Mouse (Mus musculus): Measurements from ENCODE around the gene Enpp6. TPM values are rescaled to one million over a fixed set of nuclear protein-coding genes. Genes with fewer than 3 reads are reported as not detected.
A peak's percentile ranks its signal among the peaks of the same experiment; 100 is the strongest.
"Not testable (repeated sequence)": the region's sequence is repeated elsewhere in the genome, so short reads cannot be mapped to it uniquely, and the experiment has no call there.

The Enpp6 gene
- total RNA-seq, 1 experiment from 2014 or later = not detected

DNA sequence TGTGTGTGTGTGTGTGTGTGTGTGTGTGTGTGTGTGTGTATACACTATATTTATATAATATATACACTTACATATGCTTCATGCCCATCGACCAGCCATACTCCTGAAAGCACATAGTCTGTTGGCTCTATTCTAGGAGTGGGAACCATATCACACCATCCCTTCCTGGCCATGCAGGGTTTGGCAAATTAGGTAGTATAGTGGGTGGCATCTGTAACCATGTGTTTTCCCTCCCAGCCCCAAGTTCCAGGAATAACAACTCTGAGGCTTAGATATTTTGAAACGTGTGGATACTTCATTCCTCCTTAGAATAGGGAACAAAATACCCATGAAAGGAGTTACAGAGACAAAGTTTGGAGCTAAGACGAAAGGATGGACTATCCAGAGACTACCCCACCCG is 53.5 kb downstream of the Enpp6 start:
- not testable (repeated sequence) for ATAC-seq (replicated peaks in 1 of 2; ENCODE audit: insufficient read depth in 1 of 2, low FRiP score in 2 of 2, low TSS enrichment in 1 of 2, low read depth in 1 of 2, poor library complexity in 2 of 2, severe bottlenecking in 2 of 2)

- ATAC-seq (replicated peaks in 1 of 2; ENCODE audit: insufficient read depth in 1 of 2, low FRiP score in 2 of 2, low TSS enrichment in 1 of 2, low read depth in 1 of 2, poor library complexity in 2 of 2, severe bottlenecking in 2 of 2) = no peak
Observed at GRCm38 (mm10) chr8:47046340-47046739, 59.7 kb downstream of the Enpp6 start.

- no peak for ATAC-seq (replicated peaks in 1 of 2; ENCODE audit: insufficient read depth in 1 of 2, low FRiP score in 2 of 2, low TSS enrichment in 1 of 2, low read depth in 1 of 2, poor library complexity in 2 of 2, severe bottlenecking in 2 of 2)
Observed at GRCm38 (mm10) chr8:47047146-47047545, 60.5 kb downstream of the Enpp6 start.

GRCm38 (mm10) chr8:47048584-47048983 is 61.9 kb downstream of the Enpp6 start:
- ATAC-seq (replicated peaks in 1 of 2; ENCODE audit: insufficient read depth in 1 of 2, low FRiP score in 2 of 2, low TSS enrichment in 1 of 2, low read depth in 1 of 2, poor library complexity in 2 of 2, severe bottlenecking in 2 of 2) = no peak

- no peak for ATAC-seq (replicated peaks in 1 of 2; ENCODE audit: insufficient read depth in 1 of 2, low FRiP score in 2 of 2, low TSS enrichment in 1 of 2, low read depth in 1 of 2, poor library complexity in 2 of 2, severe bottlenecking in 2 of 2)
Observed at GRCm38 (mm10) chr8:47052643-47053042, 66.0 kb downstream of the Enpp6 start.

DNA sequence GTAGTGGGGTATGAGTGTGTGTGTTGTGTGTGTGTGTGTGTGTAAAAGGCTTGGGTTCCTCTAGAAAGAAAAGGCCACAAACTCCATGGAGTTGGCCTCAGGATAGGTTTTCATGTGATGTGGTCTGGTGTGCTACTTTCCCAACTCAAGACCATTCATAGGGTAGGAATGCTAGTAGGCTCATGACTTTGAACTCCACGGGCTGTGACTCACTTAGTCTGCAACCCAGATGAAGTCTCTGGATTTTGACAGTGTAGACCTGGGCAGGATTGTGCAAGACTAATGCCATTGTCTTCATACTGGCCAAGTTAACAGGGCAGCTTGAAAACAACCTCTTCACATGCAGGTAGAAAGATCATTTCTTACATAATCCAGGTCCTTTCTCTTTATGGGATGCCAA is 69.4 kb downstream of the Enpp6 start:
- ATAC-seq (replicated peaks in 1 of 2; ENCODE audit: insufficient read depth in 1 of 2, low FRiP score in 2 of 2, low TSS enrichment in 1 of 2, low read depth in 1 of 2, poor library complexity in 2 of 2, severe bottlenecking in 2 of 2) = no peak

- ATAC-seq (replicated peaks in 1 of 2; ENCODE audit: insufficient read depth in 1 of 2, low FRiP score in 2 of 2, low TSS enrichment in 1 of 2, low read depth in 1 of 2, poor library complexity in 2 of 2, severe bottlenecking in 2 of 2) = no peak
Observed at GRCm38 (mm10) chr8:47058526-47058925, 71.8 kb downstream of the Enpp6 start.

- no peak for ATAC-seq (replicated peaks in 1 of 2; ENCODE audit: insufficient read depth in 1 of 2, low FRiP score in 2 of 2, low TSS enrichment in 1 of 2, low read depth in 1 of 2, poor library complexity in 2 of 2, severe bottlenecking in 2 of 2)
Observed at GRCm38 (mm10) chr8:47058971-47059370, 72.3 kb downstream of the Enpp6 start.

GRCm38 (mm10) chr8:47061105-47061720 is 74.5 kb downstream of the Enpp6 start:
- no peak for ATAC-seq (replicated peaks in 1 of 2; ENCODE audit: insufficient read depth in 1 of 2, low FRiP score in 2 of 2, low TSS enrichment in 1 of 2, low read depth in 1 of 2, poor library complexity in 2 of 2, severe bottlenecking in 2 of 2)

- no peak for ATAC-seq (replicated peaks in 1 of 2; ENCODE audit: insufficient read depth in 1 of 2, low FRiP score in 2 of 2, low TSS enrichment in 1 of 2, low read depth in 1 of 2, poor library complexity in 2 of 2, severe bottlenecking in 2 of 2)
Observed at GRCm38 (mm10) chr8:47067121-47067520, 80.4 kb downstream of the Enpp6 start.

GRCm38 (mm10) chr8:47069634-47070033 is 82.9 kb downstream of the Enpp6 start:
- no peak for ATAC-seq (replicated peaks in 1 of 2; ENCODE audit: insufficient read depth in 1 of 2, low FRiP score in 2 of 2, low TSS enrichment in 1 of 2, low read depth in 1 of 2, poor library complexity in 2 of 2, severe bottlenecking in 2 of 2)

DNA sequence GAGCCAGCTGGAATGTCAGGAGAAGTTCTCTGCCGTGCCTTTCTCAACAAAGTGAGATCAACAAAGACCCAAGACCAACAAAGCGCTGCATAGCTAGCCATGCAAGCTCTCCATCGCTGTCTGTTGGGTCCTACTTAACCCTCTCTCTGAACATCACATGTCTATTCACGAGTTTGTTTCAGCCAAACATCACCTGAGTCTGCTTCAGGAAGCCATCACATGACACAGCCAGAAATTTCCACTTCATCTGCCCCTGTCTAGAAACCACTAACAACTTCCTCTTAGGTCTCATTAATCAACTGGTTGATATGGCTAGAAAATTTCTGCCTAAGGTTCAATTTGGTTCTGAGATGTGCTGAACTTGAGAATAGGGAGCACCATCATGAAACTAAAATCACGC is 85.3 kb downstream of the Enpp6 start:
- no peak for ATAC-seq (replicated peaks in 1 of 2; ENCODE audit: insufficient read depth in 1 of 2, low FRiP score in 2 of 2, low TSS enrichment in 1 of 2, low read depth in 1 of 2, poor library complexity in 2 of 2, severe bottlenecking in 2 of 2)

- ATAC-seq (replicated peaks in 1 of 2; ENCODE audit: insufficient read depth in 1 of 2, low FRiP score in 2 of 2, low TSS enrichment in 1 of 2, low read depth in 1 of 2, poor library complexity in 2 of 2, severe bottlenecking in 2 of 2) = no peak
Observed at GRCm38 (mm10) chr8:47075941-47076555, 89.4 kb downstream of the Enpp6 start.

GRCm38 (mm10) chr8:47080037-47080436 is 93.3 kb downstream of the Enpp6 start:
- ATAC-seq (replicated peaks in 1 of 2; ENCODE audit: insufficient read depth in 1 of 2, low FRiP score in 2 of 2, low TSS enrichment in 1 of 2, low read depth in 1 of 2, poor library complexity in 2 of 2, severe bottlenecking in 2 of 2) = no peak

GRCm38 (mm10) chr8:47082201-47083027 is 95.7 kb downstream of the Enpp6 start:
- no peak for ATAC-seq (replicated peaks in 1 of 2; ENCODE audit: insufficient read depth in 1 of 2, low FRiP score in 2 of 2, low TSS enrichment in 1 of 2, low read depth in 1 of 2, poor library complexity in 2 of 2, severe bottlenecking in 2 of 2)

GRCm38 (mm10) chr8:47090021-47090420 is 103.3 kb downstream of the Enpp6 start:
- ATAC-seq (replicated peaks in 1 of 2; ENCODE audit: insufficient read depth in 1 of 2, low FRiP score in 2 of 2, low TSS enrichment in 1 of 2, low read depth in 1 of 2, poor library complexity in 2 of 2, severe bottlenecking in 2 of 2) = no peak

GRCm38 (mm10) chr8:47105617-47106016 is 118.9 kb downstream of the Enpp6 start:
- ATAC-seq (replicated peaks in 1 of 2; ENCODE audit: insufficient read depth in 1 of 2, low FRiP score in 2 of 2, low TSS enrichment in 1 of 2, low read depth in 1 of 2, poor library complexity in 2 of 2, severe bottlenecking in 2 of 2) = peak in 1 of 2 experiments; percentile 20; a peak in 1 of 4 replicates

GRCm38 (mm10) chr8:47114133-47114796 is 127.6 kb downstream of the Enpp6 start:
- peak; percentile 45 to 49; a peak in 3 of 4 replicates for ATAC-seq (replicated peaks in 1 of 2; ENCODE audit: insufficient read depth in 1 of 2, low FRiP score in 2 of 2, low TSS enrichment in 1 of 2, low read depth in 1 of 2, poor library complexity in 2 of 2, severe bottlenecking in 2 of 2)

Data from hematopoietic stem cell, adult 5-6 weeks (primary cell).